Mouse (Mus musculus): ENCODE results near the gene Sh3tc1. TPM values are rescaled to one million over a fixed set of nuclear protein-coding genes. Genes with fewer than 3 reads are reported as not detected.

Sh3tc1 gene
- polyA plus RNA-seq, 1 experiment from 2014 or later = 2.9 TPM

DNA sequence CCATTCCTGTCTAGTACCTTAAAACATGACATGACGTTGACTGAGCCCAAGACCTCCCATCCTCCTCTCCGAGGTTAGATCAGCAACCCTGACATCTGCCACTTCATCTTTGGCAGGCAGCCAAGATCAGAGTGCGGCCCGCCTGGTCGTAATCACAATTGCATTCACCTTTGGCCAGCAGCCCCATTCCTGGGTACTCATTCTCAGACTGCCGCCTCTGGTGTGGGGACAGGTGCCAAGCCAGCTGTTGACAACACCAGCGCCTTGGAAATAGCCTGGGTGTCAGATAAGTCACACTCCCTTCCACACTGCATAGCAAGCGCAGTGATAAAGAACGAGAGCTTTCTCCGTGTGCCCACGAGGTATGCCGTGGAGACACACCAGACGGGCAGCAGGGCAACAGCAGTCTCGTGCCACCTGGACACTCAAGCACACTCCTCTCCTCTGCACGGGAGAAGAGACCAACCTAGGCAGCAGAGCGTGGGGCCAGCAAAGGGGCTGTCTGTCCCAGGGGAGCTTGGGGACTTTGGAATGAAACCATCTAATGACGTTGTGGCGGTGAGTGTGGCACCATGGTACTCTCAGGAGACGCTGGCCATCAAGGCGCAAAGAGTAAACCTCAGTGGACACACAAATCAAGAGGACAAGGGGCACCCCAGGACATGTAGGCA lies 2.4 kb downstream of the Sh3tc1 start:
- no peaks in the 10 kb centered on the region for H3K4me1 ChIP-seq (ENCODE audit: control insufficient read depth, insufficient read depth, low read length)
- ATAC-seq (replicated peaks; ENCODE audit: insufficient number of reproducible peaks, low FRiP score, low TSS enrichment, low read depth) = no peak
- peaks cover 5% of the 10 kb centered on the region; the same call in 1 of the 2 replicates for H3K27me3 ChIP-seq (ENCODE audit: control insufficient read depth, insufficient read depth, low read length)
- no peak overlapping the region for H3K9ac ChIP-seq (replicated peaks; ENCODE audit: low read length)
- DNase-seq (ENCODE audit: low spot score) = no peak
- H3K9me3 ChIP-seq (replicated peaks; ENCODE audit: control insufficient read depth, low read length) = no peaks in the 10 kb centered on the region
- H3K4me2 ChIP-seq (ENCODE audit: low read depth, low read length) = no peak overlapping the region
- no peaks in the 10 kb centered on the region for H3K36me3 ChIP-seq (replicated peaks; ENCODE audit: control insufficient read depth, insufficient read depth, low read depth, low read length)
- 84% methylated on average over 20 of the region's 20 CpGs for WGBS
- no peak overlapping the region for H3K4me3 ChIP-seq (ENCODE audit: low read depth, low read length)
- H3K27ac ChIP-seq (replicated peaks; ENCODE audit: low read depth, low read length) = no peak overlapping the region

GRCm38 (mm10) chr5:35733523-35733922 lies 6.3 kb downstream of the Sh3tc1 start:
- no peak overlapping the region for H3K4me2 ChIP-seq (ENCODE audit: low read depth, low read length)
- H3K4me1 ChIP-seq (ENCODE audit: control insufficient read depth, insufficient read depth, low read length) = no peaks in the 10 kb centered on the region
- H3K27me3 ChIP-seq (ENCODE audit: control insufficient read depth, insufficient read depth, low read length) = no peaks in the 10 kb centered on the region
- ATAC-seq (replicated peaks; ENCODE audit: insufficient number of reproducible peaks, low FRiP score, low TSS enrichment, low read depth) (no peak), DNase-seq (ENCODE audit: low spot score) (no peak)
- H3K27ac ChIP-seq (replicated peaks; ENCODE audit: low read depth, low read length) = no peak overlapping the region
- no peak overlapping the region for H3K4me3 ChIP-seq (ENCODE audit: low read depth, low read length)
- H3K9me3 ChIP-seq (replicated peaks; ENCODE audit: control insufficient read depth, low read length) = no peaks in the 10 kb centered on the region
- no peak overlapping the region for H3K9ac ChIP-seq (replicated peaks; ENCODE audit: low read length)
- 83% methylated on average over 2 of the region's 2 CpGs for WGBS
- H3K36me3 ChIP-seq (replicated peaks; ENCODE audit: control insufficient read depth, insufficient read depth, low read depth, low read length) = no peaks in the 10 kb centered on the region

- no peak overlapping the region for H3K4me2 ChIP-seq (ENCODE audit: low read depth, low read length)
- no peaks in the 10 kb centered on the region for H3K4me1 ChIP-seq (ENCODE audit: control insufficient read depth, insufficient read depth, low read length)
- WGBS = 81% methylated on average over 4 of the region's 4 CpGs
- H3K4me3 ChIP-seq (ENCODE audit: low read depth, low read length) = no peak overlapping the region
- H3K27me3 ChIP-seq (ENCODE audit: control insufficient read depth, insufficient read depth, low read length) = no peaks in the 10 kb centered on the region
- H3K9ac ChIP-seq (replicated peaks; ENCODE audit: low read length) = no peak overlapping the region
- ATAC-seq (replicated peaks; ENCODE audit: insufficient number of reproducible peaks, low FRiP score, low TSS enrichment, low read depth) = no peak
- no peaks in the 10 kb centered on the region for H3K9me3 ChIP-seq (replicated peaks; ENCODE audit: control insufficient read depth, low read length)
- DNase-seq (ENCODE audit: low spot score) = no peak
- H3K27ac ChIP-seq (replicated peaks; ENCODE audit: low read depth, low read length) = no peak overlapping the region
- H3K36me3 ChIP-seq (replicated peaks; ENCODE audit: control insufficient read depth, insufficient read depth, low read depth, low read length) = no peaks in the 10 kb centered on the region
These were observed 8.8 kb downstream of the Sh3tc1 start for GRCm38 (mm10) chr5:35731006-35731405.

DNA sequence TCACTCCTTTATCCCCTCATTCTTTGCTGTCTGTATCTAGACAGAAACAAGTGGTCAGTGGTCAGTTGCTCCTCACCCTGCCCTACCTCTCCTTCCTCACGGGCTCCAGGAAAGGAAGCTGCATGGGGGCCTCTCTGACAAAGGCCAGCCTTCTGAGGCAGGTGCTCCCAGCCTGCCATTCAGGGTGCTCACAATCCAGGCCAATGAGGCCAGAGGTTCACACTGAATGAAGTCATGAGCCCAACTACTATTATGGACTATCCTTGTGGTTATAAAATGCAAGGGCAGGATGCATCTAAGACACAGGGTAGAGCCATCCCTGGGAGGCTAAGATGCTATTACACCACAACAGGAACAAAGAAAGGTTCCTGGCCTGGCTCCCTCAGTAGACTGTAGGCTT lies 9.2 kb downstream of the Sh3tc1 start:
- ATAC-seq (replicated peaks; ENCODE audit: insufficient number of reproducible peaks, low FRiP score, low TSS enrichment, low read depth) = no peak

GRCm38 (mm10) chr5:35729844-35730243 lies 9.9 kb downstream of the Sh3tc1 start:
- Histone ChIP-seq H3K27ac (replicated peaks; ENCODE audit: low read depth, low read length) (no peak overlapping the region; the same call in 1 of the 2 replicates), H3K4me3 (ENCODE audit: low read depth, low read length) (no peak overlapping the region)
- WGBS = 90% methylated on average over 3 of the region's 3 CpGs

More for the DNA sequence above, 9.2 kb downstream of the Sh3tc1 start:
- H3K4me2 ChIP-seq (ENCODE audit: low read depth, low read length) = no peak overlapping the region
- H3K9ac ChIP-seq (replicated peaks; ENCODE audit: low read length) = no peak overlapping the region
- no peak overlapping the region for H3K4me3 ChIP-seq (ENCODE audit: low read depth, low read length)
- no peaks in the 10 kb centered on the region for H3K36me3 ChIP-seq (replicated peaks; ENCODE audit: control insufficient read depth, insufficient read depth, low read depth, low read length)
- 83% methylated on average over 1 of the region's 1 CpGs for WGBS
- no peaks in the 10 kb centered on the region for H3K27me3 ChIP-seq (ENCODE audit: control insufficient read depth, insufficient read depth, low read length)
- no peak overlapping the region for H3K27ac ChIP-seq (replicated peaks; ENCODE audit: low read depth, low read length)
- no peaks in the 10 kb centered on the region for H3K4me1 ChIP-seq (ENCODE audit: control insufficient read depth, insufficient read depth, low read length)
- no peaks in the 10 kb centered on the region for H3K9me3 ChIP-seq (replicated peaks; ENCODE audit: control insufficient read depth, low read length)
- DNase-seq (ENCODE audit: low spot score) = no peak

DNA sequence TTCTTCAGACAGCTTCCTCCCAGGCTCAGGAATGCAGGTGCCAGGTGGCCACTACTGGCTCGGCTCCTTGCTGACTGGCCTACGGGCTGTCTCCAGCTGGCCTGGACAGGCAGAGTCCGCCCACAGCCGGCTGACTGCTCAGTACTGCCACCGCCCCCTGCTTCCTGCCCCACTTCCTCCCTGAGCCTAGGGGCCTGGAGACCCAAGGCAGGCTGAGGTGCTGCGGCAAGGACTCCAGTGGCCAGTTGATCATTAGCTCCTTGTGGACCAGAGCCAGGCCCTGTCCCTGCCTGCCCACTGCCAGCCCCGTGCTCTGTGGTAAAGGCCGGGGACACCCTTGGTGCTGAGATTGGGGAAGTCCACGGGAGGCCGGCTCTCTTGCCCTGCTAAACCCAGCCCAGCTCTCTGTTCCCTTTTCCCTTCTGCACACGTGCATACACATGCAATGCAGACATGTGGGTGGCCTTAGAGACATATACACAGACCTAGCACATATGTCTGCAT lies 10.8 kb downstream of the Sh3tc1 start:
- 39% methylated on average over 11 of the region's 11 CpGs for WGBS
- Histone ChIP-seq H3K27me3 (ENCODE audit: control insufficient read depth, insufficient read depth, low read length) (no peaks in the 10 kb centered on the region), H3K4me1 (ENCODE audit: control insufficient read depth, insufficient read depth, low read length) (no peaks in the 10 kb centered on the region), H3K4me2 (ENCODE audit: low read depth, low read length) (no peak overlapping the region), H3K4me3 (ENCODE audit: low read depth, low read length) (peak overlapping the region; percentile 6; the same call in 1 of the 2 replicates), H3K9me3 (replicated peaks; ENCODE audit: control insufficient read depth, low read length) (no peaks in the 10 kb centered on the region), H3K36me3 (replicated peaks; ENCODE audit: control insufficient read depth, insufficient read depth, low read depth, low read length) (no peaks in the 10 kb centered on the region), H3K27ac (replicated peaks; ENCODE audit: low read depth, low read length) (peak overlapping the region; percentile 52; the same call in 1 of the 2 replicates), H3K9ac (replicated peaks; ENCODE audit: low read length) (peak overlapping the region; percentile 34)
- DNase-seq (ENCODE audit: low spot score) (peak; percentile 40), ATAC-seq (replicated peaks; ENCODE audit: insufficient number of reproducible peaks, low FRiP score, low TSS enrichment, low read depth) (0 out of 2 replicates have a peak, but pooled peaks have one; percentile 41)

More at GRCm38 (mm10) chr5:35729844-35730243, 9.9 kb downstream of the Sh3tc1 start:
- no peaks in the 10 kb centered on the region for H3K27me3 ChIP-seq (ENCODE audit: control insufficient read depth, insufficient read depth, low read length)
- ATAC-seq (replicated peaks; ENCODE audit: insufficient number of reproducible peaks, low FRiP score, low TSS enrichment, low read depth) (no peak), DNase-seq (ENCODE audit: low spot score) (peak; percentile 29)
- no peak overlapping the region for H3K4me2 ChIP-seq (ENCODE audit: low read depth, low read length)
- no peak overlapping the region for H3K9ac ChIP-seq (replicated peaks; ENCODE audit: low read length)
- no peaks in the 10 kb centered on the region for H3K4me1 ChIP-seq (ENCODE audit: control insufficient read depth, insufficient read depth, low read length)
- H3K9me3 ChIP-seq (replicated peaks; ENCODE audit: control insufficient read depth, low read length) = no peaks in the 10 kb centered on the region
- H3K36me3 ChIP-seq (replicated peaks; ENCODE audit: control insufficient read depth, insufficient read depth, low read depth, low read length) = no peaks in the 10 kb centered on the region

DNA sequence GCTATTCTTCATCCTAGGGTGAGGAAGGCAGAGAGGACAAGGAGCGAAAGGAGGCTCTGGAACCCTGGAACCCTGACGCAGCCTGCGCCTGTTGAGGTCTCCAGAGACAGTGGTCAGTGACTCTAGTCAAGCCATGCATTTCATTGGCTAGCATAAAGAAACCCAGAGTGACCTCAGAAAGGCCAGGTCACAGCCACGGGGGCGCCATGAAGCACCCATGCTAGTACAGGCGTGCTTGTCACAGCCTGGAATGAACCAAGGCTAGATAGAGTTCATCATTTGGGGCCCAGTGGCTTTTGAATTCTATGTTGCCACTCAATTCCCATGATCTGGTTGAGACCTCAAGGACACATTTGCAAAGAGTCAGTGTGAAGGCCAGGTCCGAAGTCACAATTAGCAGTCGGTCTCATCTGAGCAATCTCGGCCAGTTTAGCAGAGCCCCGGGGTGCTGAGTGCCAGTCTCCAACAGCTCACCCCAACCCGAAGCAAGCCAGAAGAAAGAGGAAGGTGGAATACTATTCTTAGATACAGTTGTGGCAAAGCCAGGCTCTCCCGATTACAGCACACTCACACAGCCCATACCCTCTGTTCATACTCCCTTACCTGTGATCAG lies 11.3 kb downstream of the Sh3tc1 start:
- WGBS = 84% methylated on average over 12 of the region's 12 CpGs
- no peaks in the 10 kb centered on the region for H3K4me1 ChIP-seq (ENCODE audit: control insufficient read depth, insufficient read depth, low read length)
- no peaks in the 10 kb centered on the region for H3K9me3 ChIP-seq (replicated peaks; ENCODE audit: control insufficient read depth, low read length)
- ATAC-seq (replicated peaks; ENCODE audit: insufficient number of reproducible peaks, low FRiP score, low TSS enrichment, low read depth) (no peak), DNase-seq (ENCODE audit: low spot score) (no peak)
- H3K36me3 ChIP-seq (replicated peaks; ENCODE audit: control insufficient read depth, insufficient read depth, low read depth, low read length) = no peaks in the 10 kb centered on the region
- H3K27me3 ChIP-seq (ENCODE audit: control insufficient read depth, insufficient read depth, low read length) = no peaks in the 10 kb centered on the region
- H3K27ac ChIP-seq (replicated peaks; ENCODE audit: low read depth, low read length) = no peak overlapping the region
- H3K4me2 ChIP-seq (ENCODE audit: low read depth, low read length) = no peak overlapping the region
- peak overlapping the region; percentile 6; the same call in 1 of the 2 replicates for H3K4me3 ChIP-seq (ENCODE audit: low read depth, low read length)
- peak overlapping the region; percentile 34; the same call in 1 of the 2 replicates for H3K9ac ChIP-seq (replicated peaks; ENCODE audit: low read length)

GRCm38 (mm10) chr5:35727447-35727846 lies 12.3 kb downstream of the Sh3tc1 start:
- no peak overlapping the region for H3K27ac ChIP-seq (replicated peaks; ENCODE audit: low read depth, low read length)
- no peaks in the 10 kb centered on the region for H3K9me3 ChIP-seq (replicated peaks; ENCODE audit: control insufficient read depth, low read length)
- no peaks in the 10 kb centered on the region for H3K36me3 ChIP-seq (replicated peaks; ENCODE audit: control insufficient read depth, insufficient read depth, low read depth, low read length)
- 78% methylated on average over 5 of the region's 5 CpGs for WGBS
- no peak for ATAC-seq (replicated peaks; ENCODE audit: insufficient number of reproducible peaks, low FRiP score, low TSS enrichment, low read depth)
- H3K9ac ChIP-seq (replicated peaks; ENCODE audit: low read length) = no peak overlapping the region
- H3K4me1 ChIP-seq (ENCODE audit: control insufficient read depth, insufficient read depth, low read length) = no peaks in the 10 kb centered on the region
- H3K27me3 ChIP-seq (ENCODE audit: control insufficient read depth, insufficient read depth, low read length) = no peaks in the 10 kb centered on the region
- H3K4me2 ChIP-seq (ENCODE audit: low read depth, low read length) = no peak overlapping the region
- DNase-seq (ENCODE audit: low spot score) = no peak
- no peak overlapping the region for H3K4me3 ChIP-seq (ENCODE audit: low read depth, low read length)

Measured in embryonic facial prominence, embryonic 11.5 days (tissue).